Mouse (Mus musculus): ENCODE results near the gene Fam184b. TPM values are rescaled to one million over a fixed set of nuclear protein-coding genes. Genes with fewer than 3 reads are reported as not detected.
A peak's percentile ranks its signal among the peaks of the same experiment; 100 is the strongest.

The Fam184b gene
- total RNA-seq, 2 experiments from 2014 or later: 6.9 to 8.3 TPM

GRCm38 (mm10) chr5:45521601-45522000, 117.8 kb downstream of the Fam184b start:
- Histone ChIP-seq H3K4me3 (peak overlapping the region; percentile 79), H3K27ac (no peak overlapping the region)
- no peak for TF ChIP-seq CTCF (conservative IDR thresholded peaks at IDR 0.05)
- DNase-seq (ENCODE audit: low spot score in 2 of 2): no peak

GRCm38 (mm10) chr5:45520809-45521110, 118.7 kb downstream of the Fam184b start:
- peak overlapping the region; percentile 94; the same call in 1 of the 2 replicates for H3K27ac ChIP-seq
- no peak for DNase-seq (ENCODE audit: low spot score in 2 of 2)
- H3K4me3 ChIP-seq: peak overlapping the region; percentile 79
- TF ChIP-seq CTCF (conservative IDR thresholded peaks at IDR 0.05): no peak

DNA sequence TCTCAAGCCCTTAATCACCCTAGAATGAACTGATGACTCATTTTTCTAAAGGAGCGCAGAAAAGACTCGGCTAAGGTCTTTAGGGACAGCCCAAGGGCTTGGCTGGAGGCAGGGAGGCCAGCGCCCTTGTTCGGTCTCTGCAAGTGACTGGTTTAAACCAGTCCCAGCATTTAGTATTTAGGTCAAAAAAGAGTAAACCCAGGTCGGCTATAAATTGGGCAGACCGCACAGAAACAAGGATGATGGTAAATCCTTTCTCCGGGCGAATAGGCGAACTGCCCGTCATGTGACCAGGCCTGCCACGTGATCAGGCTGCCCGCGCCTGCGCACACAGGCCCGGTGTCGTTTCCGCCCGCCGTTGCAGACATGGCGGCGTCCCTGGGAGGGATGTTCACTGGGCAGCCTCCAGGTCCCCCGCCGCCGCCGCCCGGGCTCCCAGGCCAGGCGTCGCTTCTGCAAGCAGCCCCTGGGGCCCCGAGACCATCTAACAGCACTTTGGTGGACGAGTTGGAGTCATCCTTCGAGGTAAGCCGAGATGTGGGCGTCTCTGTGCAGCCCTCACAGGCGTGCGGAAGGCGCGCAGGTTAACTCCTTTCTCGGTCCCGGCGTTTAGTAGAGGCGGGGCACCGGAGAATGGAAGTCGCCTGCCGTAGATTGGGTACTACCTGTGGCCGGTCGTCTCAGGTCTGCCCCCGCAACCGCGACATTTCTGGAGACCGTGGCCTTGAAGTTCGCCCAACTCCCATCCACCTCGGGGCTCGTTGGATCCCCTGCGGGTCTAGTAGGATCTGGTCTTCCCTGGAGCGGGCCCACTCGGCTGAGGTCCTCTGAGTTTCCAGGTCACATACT, 119.2 kb downstream of the Fam184b start, which contains the start of gene Med28:
Med28 (plus strand) TSS at position 270 of the 849 bp plus-strand sequence.
- peak; percentile 93 to 94 for DNase-seq (ENCODE audit: low spot score in 2 of 2)
- Histone ChIP-seq H3K27ac (peak within 1 kb of the TSS; percentile 94), H3K4me3 (peak within 1 kb of the TSS; percentile 79)
- no peak for TF ChIP-seq CTCF (conservative IDR thresholded peaks at IDR 0.05)

DNA sequence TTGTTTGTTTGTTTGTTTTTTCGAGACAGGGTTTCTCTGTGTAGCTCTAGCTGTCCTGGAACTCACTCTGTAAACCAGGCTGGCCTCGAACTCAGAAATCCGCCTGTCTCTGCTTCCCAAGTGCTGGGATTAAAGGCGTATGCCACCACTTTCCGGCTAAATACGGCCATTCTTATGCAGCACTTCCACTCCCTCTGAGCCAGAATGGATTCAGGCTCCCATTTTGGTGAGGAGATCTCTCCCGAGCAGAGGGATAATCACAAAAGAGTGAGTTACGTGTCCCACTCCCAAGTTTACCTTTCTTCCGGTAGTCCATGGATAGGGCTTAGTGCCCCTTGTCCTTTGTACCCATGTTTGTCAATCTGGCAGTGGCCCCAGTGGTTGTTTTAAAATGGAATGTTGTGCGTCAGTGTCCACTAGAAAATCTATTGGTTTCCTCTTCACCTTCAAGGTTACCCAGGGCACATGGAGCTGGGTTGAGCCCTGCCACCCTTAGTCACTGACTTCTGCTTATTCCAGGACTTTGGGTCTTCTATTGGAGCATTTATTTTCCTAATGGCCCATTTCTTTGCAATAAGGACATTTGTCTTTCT, 124.2 kb downstream of the Fam184b start:
- no peak overlapping the region for H3K4me3 ChIP-seq
- H3K27ac ChIP-seq: no peak overlapping the region
- no peak for DNase-seq (ENCODE audit: low spot score in 2 of 2)
- no peak for TF ChIP-seq CTCF (conservative IDR thresholded peaks at IDR 0.05)

- no peak for DNase-seq (ENCODE audit: low spot score in 2 of 2)
These were observed 124.8 kb downstream of the Fam184b start for GRCm38 (mm10) chr5:45514599-45514998.

GRCm38 (mm10) chr5:45513511-45513910, 125.9 kb downstream of the Fam184b start:
- Histone ChIP-seq H3K27ac (no peak overlapping the region), H3K4me3 (no peak overlapping the region)
- DNase-seq (ENCODE audit: low spot score in 2 of 2): no peak
- no peak for TF ChIP-seq CTCF (conservative IDR thresholded peaks at IDR 0.05)

More at GRCm38 (mm10) chr5:45514599-45514998, 124.8 kb downstream of the Fam184b start:
- Histone ChIP-seq H3K4me3 (no peak overlapping the region), H3K27ac (no peak overlapping the region)
- TF ChIP-seq CTCF (conservative IDR thresholded peaks at IDR 0.05): no peak

GRCm38 (mm10) chr5:45512908-45513307, 126.5 kb downstream of the Fam184b start:
- no peak for DNase-seq (ENCODE audit: low spot score in 2 of 2)
- no peak overlapping the region for H3K4me3 ChIP-seq
- no peak for TF ChIP-seq CTCF (conservative IDR thresholded peaks at IDR 0.05)
- H3K27ac ChIP-seq: no peak overlapping the region

GRCm38 (mm10) chr5:45510071-45510470, 129.3 kb downstream of the Fam184b start:
- H3K4me3 ChIP-seq: no peak overlapping the region
- peak in 1 of 2 experiments; percentile 40 for DNase-seq (ENCODE audit: low spot score in 2 of 2)
- H3K27ac ChIP-seq: no peak overlapping the region
- peak; percentile 65 for TF ChIP-seq CTCF (conservative IDR thresholded peaks at IDR 0.05)

DNA sequence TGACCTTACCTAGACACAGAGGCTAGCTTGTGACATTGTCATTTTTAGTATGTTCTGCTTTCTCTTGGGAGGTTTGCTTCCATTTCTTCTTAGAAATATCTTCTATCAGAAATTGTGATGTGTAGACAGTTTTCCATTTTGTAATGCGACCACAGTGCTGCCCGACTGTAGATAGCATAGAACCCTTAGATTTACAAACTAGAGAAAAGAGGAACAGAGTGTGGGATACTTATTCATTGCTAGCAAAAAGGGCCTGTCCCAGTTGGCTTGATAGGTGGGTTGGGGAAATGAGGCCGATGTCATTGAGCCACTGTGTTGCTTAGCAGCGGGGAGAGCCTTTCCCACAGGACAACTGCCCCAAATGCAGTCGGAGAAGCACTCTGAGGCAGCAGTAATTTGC, 141.8 kb downstream of the Fam184b start:
- Histone ChIP-seq H3K4me3 (peak overlapping the region; percentile 20; the same call in 1 of the 2 replicates), H3K27ac (peak overlapping the region; percentile 92)
- no peak for TF ChIP-seq CTCF (conservative IDR thresholded peaks at IDR 0.05)
- peak in 1 of 2 experiments; percentile 8 for DNase-seq (ENCODE audit: low spot score in 2 of 2)

- peak overlapping the region; percentile 3; the same call in 1 of the 2 replicates for H3K4me3 ChIP-seq
- H3K27ac ChIP-seq: peak overlapping the region; percentile 92
- DNase-seq (ENCODE audit: low spot score in 2 of 2): peak in 1 of 2 experiments; percentile 4
- TF ChIP-seq CTCF (conservative IDR thresholded peaks at IDR 0.05): no peak
These were observed 142.4 kb downstream of the Fam184b start for GRCm38 (mm10) chr5:45496930-45497550.

DNA sequence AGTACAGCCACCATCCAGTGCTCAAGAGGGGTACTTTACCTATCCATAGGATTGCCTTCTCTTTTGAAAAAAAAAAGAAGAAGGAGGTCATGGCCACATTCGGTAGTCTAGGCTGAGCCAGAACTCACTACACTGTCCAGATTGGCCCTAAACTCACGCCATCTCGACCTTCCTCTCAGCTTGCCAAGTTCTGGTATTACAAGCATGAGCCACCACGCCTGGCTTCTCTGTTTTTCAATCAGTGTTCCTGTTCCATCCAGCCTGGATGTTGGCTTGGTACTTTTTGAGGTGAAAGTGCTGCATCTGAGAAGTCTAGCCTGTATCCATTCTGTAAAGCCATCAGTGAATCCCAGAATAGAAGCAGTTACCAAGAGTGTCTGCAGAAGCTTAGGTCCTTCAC, 142.9 kb downstream of the Fam184b start:
- Histone ChIP-seq H3K27ac (peak overlapping the region; percentile 92), H3K4me3 (no peak overlapping the region)
- no peak for TF ChIP-seq CTCF (conservative IDR thresholded peaks at IDR 0.05)
- DNase-seq (ENCODE audit: low spot score in 2 of 2): peak in 1 of 2 experiments; percentile 4

GRCm38 (mm10) chr5:45496042-45496441, 143.4 kb downstream of the Fam184b start:
- TF ChIP-seq CTCF (conservative IDR thresholded peaks at IDR 0.05): no peak
- peak overlapping the region; percentile 92 for H3K27ac ChIP-seq
- DNase-seq (ENCODE audit: low spot score in 2 of 2): peak in 1 of 2 experiments; percentile 2
- peak overlapping the region; percentile 6; the same call in 1 of the 2 replicates for H3K4me3 ChIP-seq

DNA sequence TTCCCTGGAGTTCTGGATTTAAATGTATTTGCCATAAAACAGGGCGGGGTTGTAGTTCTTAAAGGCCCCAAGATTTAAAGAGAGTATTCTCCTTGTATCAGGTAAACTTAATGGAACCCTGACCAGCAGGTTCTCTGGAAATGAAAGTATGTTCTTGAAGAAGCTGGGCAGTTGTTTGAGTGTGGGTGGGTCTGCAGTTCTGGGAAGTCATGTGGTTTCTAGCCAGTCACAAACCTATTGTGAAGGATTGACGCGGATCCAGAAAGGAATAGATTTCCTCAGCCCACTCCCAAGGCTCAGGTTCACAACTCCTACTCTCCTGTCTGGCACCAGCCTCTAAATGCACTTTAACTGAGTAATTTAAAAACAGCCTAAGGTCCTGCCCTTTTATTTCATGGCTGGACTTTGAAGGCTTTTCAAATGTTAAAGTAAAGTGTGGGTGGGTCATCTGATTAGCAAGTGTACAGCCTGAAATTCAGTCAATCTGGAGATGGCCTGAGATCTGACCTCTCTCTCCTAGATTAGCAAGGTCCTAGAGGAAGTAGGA, 143.9 kb downstream of the Fam184b start:
- peak in 1 of 2 experiments; percentile 5 for DNase-seq (ENCODE audit: low spot score in 2 of 2)
- TF ChIP-seq CTCF (conservative IDR thresholded peaks at IDR 0.05): no peak
- Histone ChIP-seq H3K4me3 (peak overlapping the region; percentile 66), H3K27ac (peak overlapping the region; percentile 92; the same call in 1 of the 2 replicates)

Measured in layer of hippocampus, adult 2 months (tissue).